Mouse (Mus musculus) layer of hippocampus, adult 11-12 months (tissue): Measurements from ENCODE around the gene Ncapg2.
A peak's percentile ranks its signal among the peaks of the same experiment; 100 is the strongest.

Source experiments
- DNase-seq: peaks from one replicate; pipeline ENCODE4 v3.0.0; 2022; ENCODE audit warnings: low spot score

Gene Ncapg2

GRCm38 (mm10) chr12:116405045-116405835 is at the start of gene Ncapg2:
Gene Ncapg2, plus strand, starts transcription at chr12:116405402.
- peak; percentile 97 for DNase-seq

GRCm38 (mm10) chr12:116362091-116362490 is 43.1 kb upstream of the Ncapg2 start:
- no peak for DNase-seq

- no peak for DNase-seq
Observed at GRCm38 (mm10) chr12:116366900-116367299, 38.3 kb upstream of the Ncapg2 start.

- no peak for DNase-seq
Observed at GRCm38 (mm10) chr12:116367346-116367745, 37.9 kb upstream of the Ncapg2 start.

GRCm38 (mm10) chr12:116368857-116369256 is 36.3 kb upstream of the Ncapg2 start:
- no peak for DNase-seq

- DNase-seq: no peak
Observed at GRCm38 (mm10) chr12:116383101-116383500, 22.1 kb upstream of the Ncapg2 start.

- no peak for DNase-seq
Observed at GRCm38 (mm10) chr12:116383995-116384394, 21.2 kb upstream of the Ncapg2 start.

- no peak for DNase-seq
Observed at GRCm38 (mm10) chr12:116386802-116387201, 18.4 kb upstream of the Ncapg2 start.

- no peak for DNase-seq
Observed at GRCm38 (mm10) chr12:116389868-116390267, 15.3 kb upstream of the Ncapg2 start.

- no peak for DNase-seq
Observed at GRCm38 (mm10) chr12:116394327-116394726, 10.9 kb upstream of the Ncapg2 start.

GRCm38 (mm10) chr12:116395312-116395711 is 9.9 kb upstream of the Ncapg2 start:
- DNase-seq: no peak

GRCm38 (mm10) chr12:116396072-116396695 is 9.0 kb upstream of the Ncapg2 start:
- DNase-seq: no peak

- DNase-seq: peak; percentile 25
Observed at GRCm38 (mm10) chr12:116404012-116404679, 1.1 kb upstream of the Ncapg2 start.

- no peak for DNase-seq
Observed at GRCm38 (mm10) chr12:116405836-116406155, 594 bp downstream of the Ncapg2 start.

GRCm38 (mm10) chr12:116407883-116408282 is 2.7 kb downstream of the Ncapg2 start:
- no peak for DNase-seq

- no peak for DNase-seq
Observed at GRCm38 (mm10) chr12:116414941-116415340, 9.7 kb downstream of the Ncapg2 start.

- DNase-seq: no peak
Observed at GRCm38 (mm10) chr12:116416514-116416913, 11.3 kb downstream of the Ncapg2 start.

- no peak for DNase-seq
Observed at GRCm38 (mm10) chr12:116421656-116422055, 16.5 kb downstream of the Ncapg2 start.

GRCm38 (mm10) chr12:116425392-116425791 is 20.2 kb downstream of the Ncapg2 start:
- DNase-seq: no peak

GRCm38 (mm10) chr12:116433742-116434141 is 28.5 kb downstream of the Ncapg2 start:
- no peak for DNase-seq

GRCm38 (mm10) chr12:116435232-116435631 is 30.0 kb downstream of the Ncapg2 start:
- no peak for DNase-seq

GRCm38 (mm10) chr12:116436125-116436524 is 30.9 kb downstream of the Ncapg2 start:
- no peak for DNase-seq

GRCm38 (mm10) chr12:116438591-116438990 is 33.4 kb downstream of the Ncapg2 start:
- no peak for DNase-seq
